Mouse (Mus musculus) CH12.LX (cell line): ENCODE measurements around the gene Sgpl1. TPM values are rescaled to one million over a fixed set of nuclear protein-coding genes. Genes with fewer than 3 reads are reported as not detected.
A peak's percentile ranks its signal among the peaks of the same experiment; 100 is the strongest.

Experiments used
- DNase-seq: peaks from one replicate; pipeline ENCODE4 v3.0.0-alpha.2; 2013; ENCODE audit errors: extremely low read depth
- H3K27ac ChIP-seq: 2 replicates; pipeline ENCODE4 v1.5.1; 2012; ENCODE audit warnings: low read depth, mild to moderate bottlenecking, control low read depth, moderate library complexity; ENCODE audit not compliant: insufficient read depth
- H3K27me3 ChIP-seq: replicated peaks from 2 replicates; pipeline ENCODE3; 2012; ENCODE audit warnings: inconsistent platforms
- H3K36me3 ChIP-seq, 2 experiments: replicated peaks in 1 of 2; 2 replicates each; pipeline versions ENCODE3 to v1.6.1; 2012; ENCODE audit warnings: inconsistent platforms in 1 of 2, low read length in 1 of 2, mild to moderate bottlenecking in 1 of 2, mixed read lengths in 1 of 2, moderate library complexity in 1 of 2; ENCODE audit not compliant: control insufficient read depth in 1 of 2, insufficient read depth in 1 of 2
- H3K4me1 ChIP-seq, 2 experiments: 2 replicates each; pipeline ENCODE4 v1.6.1; 2012; ENCODE audit warnings: inconsistent platforms in 1 of 2, moderate library complexity in 1 of 2; ENCODE audit not compliant: insufficient read depth in 2 of 2, control insufficient read depth in 1 of 2
- H3K4me2 ChIP-seq: 2 replicates; pipeline ENCODE4 v1.6.1; 2012; ENCODE audit warnings: low read depth, mild to moderate bottlenecking, control low read depth; ENCODE audit not compliant: poor library complexity, insufficient read depth, severe bottlenecking
- H3K4me3 ChIP-seq, 3 experiments: fragments of 150-350 bp in 1 of 3; sonication (generic) in 1 of 3; replicated peaks in 1 of 3; 2 replicates each; pipeline versions ENCODE3 to v1.5.1; 2011 to 2012; ENCODE audit warnings: low read depth in 2 of 3, low read length in 2 of 3, mild to moderate bottlenecking in 2 of 3, moderate library complexity in 2 of 3, control low read depth in 1 of 3, improper control_type of control experiment in 1 of 3, inconsistent platforms in 1 of 3, mixed read lengths in 1 of 3; ENCODE audit not compliant: poor library complexity in 1 of 3
- H3K79me2 ChIP-seq: replicated peaks from 2 replicates; pipeline ENCODE4 v1.6.1; 2012; ENCODE audit warnings: mild to moderate bottlenecking, moderate library complexity; ENCODE audit not compliant: control insufficient read depth, poor library complexity, insufficient read depth, severe bottlenecking; ENCODE audit errors: extremely low read depth
- H3K9ac ChIP-seq: 2 replicates; pipeline ENCODE4 v1.6.1; 2012; ENCODE audit warnings: low read depth, mild to moderate bottlenecking, control low read depth, moderate library complexity; ENCODE audit not compliant: insufficient read depth
- H3K9me3 ChIP-seq: replicated peaks from 2 replicates; pipeline ENCODE3; 2012; ENCODE audit warnings: low read length, inconsistent platforms, mixed read lengths
- CTCF ChIP-seq, 2 experiments: IDR thresholded peaks in 1 of 2; conservative IDR thresholded peaks in 1 of 2; 2 replicates each; pipeline ENCODE4 v1.5.1; 2011 to 2012; ENCODE audit warnings: low read depth in 2 of 2, low read length in 2 of 2, improper control_type of control experiment in 1 of 2, inconsistent platforms in 1 of 2, mild to moderate bottlenecking in 1 of 2, moderate library complexity in 1 of 2
- E2F4 ChIP-seq: IDR thresholded peaks from 2 replicates; pipeline ENCODE4 v1.6.1; 2011; ENCODE audit warnings: low read depth, low read length, improper control_type of control experiment; ENCODE audit not compliant: insufficient replicate concordance
- ELF1 ChIP-seq: IDR thresholded peaks from 2 replicates; pipeline ENCODE4 v1.6.1; 2014; ENCODE audit warnings: low read depth, mild to moderate bottlenecking, inconsistent platforms, low read length, improper control_type of control experiment
- EP300 ChIP-seq: IDR thresholded peaks from 2 replicates; pipeline ENCODE4 v1.6.1; 2011; ENCODE audit warnings: low read length, improper control_type of control experiment
- HCFC1 ChIP-seq: IDR thresholded peaks from 2 replicates; pipeline ENCODE4 v1.6.1; 2012; ENCODE audit warnings: low read depth, mild to moderate bottlenecking, inconsistent platforms, low read length, improper control_type of control experiment
- JUN ChIP-seq: IDR thresholded peaks from 2 replicates; pipeline ENCODE4 v1.6.1; 2011; ENCODE audit warnings: low read depth, mild to moderate bottlenecking, low read length, improper control_type of control experiment, moderate library complexity; ENCODE audit not compliant: insufficient read depth
- JUND ChIP-seq: conservative IDR thresholded peaks from 2 replicates; pipeline ENCODE4 v1.6.1; 2011; ENCODE audit warnings: low read depth, low read length, improper control_type of control experiment
- KAT2A ChIP-seq: IDR thresholded peaks from 2 replicates; pipeline ENCODE4 v1.6.1; 2012; ENCODE audit warnings: low read length, improper control_type of control experiment, inconsistent platforms; ENCODE audit not compliant: insufficient replicate concordance
- MXI1 ChIP-seq: IDR thresholded peaks from 2 replicates; pipeline ENCODE4 v1.6.1; 2011; ENCODE audit warnings: mild to moderate bottlenecking, low read depth, low read length, improper control_type of control experiment
- MYC ChIP-seq: IDR thresholded peaks from 2 replicates; pipeline ENCODE4 v1.6.1; 2011; ENCODE audit warnings: low read depth, mild to moderate bottlenecking, improper control_type of control experiment, low read length
- PAX5 ChIP-seq: IDR thresholded peaks from 2 replicates; pipeline ENCODE4 v1.6.1; 2012; ENCODE audit warnings: low read length, inconsistent platforms, mixed read lengths
- POLR2AphosphoS2 ChIP-seq: IDR thresholded peaks from 2 replicates; pipeline ENCODE4 v1.6.1; 2011; ENCODE audit warnings: low read depth, low read length, improper control_type of control experiment
- RAD21 ChIP-seq: IDR thresholded peaks from 2 replicates; pipeline ENCODE4 v1.6.1; 2011; ENCODE audit warnings: low read depth, mild to moderate bottlenecking, low read length, improper control_type of control experiment, moderate library complexity
- SMC3 ChIP-seq: IDR thresholded peaks from 2 replicates; pipeline ENCODE4 v1.6.1; 2011; ENCODE audit warnings: low read depth, low read length, improper control_type of control experiment
- TBP ChIP-seq: conservative IDR thresholded peaks from 2 replicates; pipeline ENCODE4 v1.6.1; 2011; ENCODE audit warnings: low read depth, low read length, improper control_type of control experiment
- UBTF ChIP-seq: IDR thresholded peaks from 2 replicates; pipeline ENCODE4 v1.6.1; 2012; ENCODE audit warnings: low read depth, mild to moderate bottlenecking, inconsistent platforms, low read length, improper control_type of control experiment, moderate library complexity
- USF2 ChIP-seq: conservative IDR thresholded peaks from 2 replicates; pipeline ENCODE4 v1.6.1; 2011; ENCODE audit warnings: low read depth, low read length, improper control_type of control experiment
- ZC3H11A ChIP-seq: IDR thresholded peaks from 2 replicates; pipeline ENCODE4 v1.6.1; 2012; ENCODE audit warnings: low read depth, mild to moderate bottlenecking, inconsistent platforms, low read length, improper control_type of control experiment
- ZMIZ1 ChIP-seq: IDR thresholded peaks from 2 replicates; pipeline ENCODE4 v1.6.1; 2012; ENCODE audit warnings: low read depth, mild to moderate bottlenecking, inconsistent platforms, low read length, improper control_type of control experiment
- dilution Hi-C: fragments of 300-500 bp; cut with MboI; formaldehyde crosslinking; loops from 2 replicates; pipeline ENCODE4 v1.14.3; 2020; ENCODE audit warnings: low sequenced_read_pairs; ENCODE audit not compliant: extremely low pct_unique_long_range_greater_than_20kb, extremely low pct_ligation_motif_present
- in situ Hi-C: fragments of 300-500 bp; cut with MboI; formaldehyde crosslinking; loops from 3 replicates; pipeline ENCODE4 v1.14.3; 2019; ENCODE audit warnings: low sequenced_read_pairs, low pct_ligation_motif_present, low pct_unique_long_range_greater_than_20kb, mixed read lengths
- polyA plus RNA-seq: library from polyadenylated mRNA; unstranded; fragments of >175 nt; gene quantifications from 2 replicates; pipeline ENCODE4 v1.2.1, GENCODE M21; 2012; ENCODE audit warnings: low read depth; ENCODE audit not compliant: insufficient read length
- total RNA-seq, 2 experiments: library from RNA; depleted of rRNA; stranded (reverse); fragments of 300-350 nt in 1 of 2; fragments of >200 nt in 1 of 2; gene quantifications; 2 replicates each; pipeline ENCODE4 v1.2.3; 2012 to 2014

Gene Sgpl1
- total and polyA plus RNA-seq, 3 experiments: 48.3 to 55.4 (median 52.1) TPM

- Histone ChIP-seq H3K4me3 (no peak overlapping the region), H3K9me3 (peaks cover 7% of the 10 kb centered on the region), H3K27me3 (peaks cover 60% of the 10 kb centered on the region), H3K4me2 (no peak overlapping the region), H3K79me2 (no peaks in the 10 kb centered on the region), H3K27ac (no peak overlapping the region), H3K9ac (no peak overlapping the region), H3K36me3 (no peaks in the 10 kb centered on the region), H3K4me1 (peaks cover 0 to 4% of the 10 kb centered on the region in 2 experiments; a peak in 1 of 4 replicates)
- in situ Hi-C loops: no loop called here
- dilution Hi-C loops: loop anchor here (25.0 kb wide), 1 partner anchor 312 kb away; the partner anchor contains the start of gene Slc29a3
- no peak for TF ChIP-seq POLR2AphosphoS2
- no peak for TF ChIP-seq JUND
- TF ChIP-seq KAT2A: no peak
- no peak for TF ChIP-seq UBTF
- TF ChIP-seq PAX5: no peak
- no peak for TF ChIP-seq EP300
- no peak for TF ChIP-seq ZC3H11A
- no peak for TF ChIP-seq MXI1
- TF ChIP-seq CTCF (conservative IDR thresholded peaks at IDR 0.05 in 1 of 2, IDR thresholded peaks at IDR 0.05 in 1 of 2; ENCODE audit: low read depth in 2 of 2, low read length in 2 of 2): no peak
- no peak for TF ChIP-seq USF2
- TF ChIP-seq E2F4: no peak
- DNase-seq: no peak
These were observed 72.9 kb downstream of the Sgpl1 start for GRCm38 (mm10) chr10:61074643-61075042.

- no peak overlapping the region for H3K4me3 ChIP-seq
- TF ChIP-seq CTCF (conservative IDR thresholded peaks at IDR 0.05 in 1 of 2, IDR thresholded peaks at IDR 0.05 in 1 of 2; ENCODE audit: low read depth in 2 of 2, low read length in 2 of 2): peak; percentile 83 to 90
- no peak for TF ChIP-seq ZC3H11A
- TF ChIP-seq JUN: no peak
- peak; percentile 67 for TF ChIP-seq RAD21
- TF ChIP-seq USF2: no peak
- no peak for TF ChIP-seq ZMIZ1
- no peak for TF ChIP-seq ELF1
- no peak for TF ChIP-seq HCFC1
- TF ChIP-seq MYC: no peak
- TF ChIP-seq TBP: no peak
- peak; percentile 48 for TF ChIP-seq SMC3
- TF ChIP-seq, all 38 proteins: peak for 3
- DNase-seq: peak; percentile 39
- dilution Hi-C loops: loop anchor here (25.0 kb wide), 1 partner anchor 310 kb away; the partner anchor contains the start of gene Slc29a3
- Histone ChIP-seq H3K4me1 (peaks cover 5 to 12% of the 10 kb centered on the region in 2 experiments), H3K4me2 (no peak overlapping the region), H3K9me3 (peaks cover 7% of the 10 kb centered on the region), H3K36me3 (no peaks in the 10 kb centered on the region), H3K9ac (no peak overlapping the region), H3K27me3 (peaks cover 56% of the 10 kb centered on the region), H3K79me2 (no peaks in the 10 kb centered on the region), H3K27ac (no peak overlapping the region)
- in situ Hi-C loops: no loop called here
These were observed 75.2 kb downstream of the Sgpl1 start for GRCm38 (mm10) chr10:61072324-61072723.
